Mouse (Mus musculus) kidney, adult 2 months (tissue): ENCODE data around the gene Zcchc17.

ENCODE experiments used
- CTCF ChIP-seq: fragments of 200-500 bp; conservative IDR thresholded peaks from 2 replicates; pipeline ENCODE4 v1.5.1; 2011; ENCODE audit warnings: low read depth, mild to moderate bottlenecking, control low read depth, low read length, moderate library complexity, mixed read lengths; ENCODE audit not compliant: insufficient read depth, insufficient read length
- POLR2A ChIP-seq: fragments of 200-500 bp; IDR thresholded peaks from one replicate; pipeline ENCODE4 v1.6.1; 2011; ENCODE audit warnings: low read depth, low read length, control low read depth

DNA sequence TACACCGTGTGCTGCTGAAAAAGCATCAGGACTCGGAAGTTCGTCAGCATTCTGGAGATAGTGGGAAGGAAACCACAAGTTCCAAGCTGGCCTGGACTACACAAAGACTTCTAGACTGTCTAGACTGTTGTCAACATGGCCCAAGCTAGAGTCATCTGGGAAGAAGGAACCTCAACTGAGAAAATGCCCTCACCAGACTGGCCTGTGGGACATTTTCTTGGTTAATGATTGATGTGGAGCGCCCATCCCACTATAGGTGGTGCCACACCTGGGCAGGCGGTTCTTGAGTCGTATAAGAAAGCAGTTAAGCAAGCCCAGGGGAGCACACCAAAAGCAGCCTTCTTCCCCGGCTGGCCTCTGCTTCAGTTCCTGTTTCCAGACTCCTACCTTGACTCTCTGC, 7.2 kb downstream of the Zcchc17 start:
- no peak for TF ChIP-seq POLR2A
- no peak for TF ChIP-seq CTCF
